Mouse (Mus musculus): ENCODE measurements around the gene Tmc3.

Tmc3 gene

GRCm38 (mm10) chr7:83671573-83671972 is 86.8 kb downstream of the Tmc3 start:
- DNase-seq: no peak
